Mouse (Mus musculus) spleen, adult 2 months (tissue): Measurements from ENCODE around the gene Faim2. TPM values are rescaled to one million over a fixed set of nuclear protein-coding genes. Genes with fewer than 3 reads are reported as not detected.

Source experiments
- DNase-seq, 2 experiments: peaks; one replicate each; pipeline versions ENCODE4 v3.0.0 to v3.0.0-alpha.2; 2012 to 2021; ENCODE audit warnings: low spot score in 2 of 2, low read depth in 1 of 2
- H3K27ac ChIP-seq: fragments of 200-500 bp; 2 replicates; pipeline ENCODE4 v1.5.1; 2012; ENCODE audit warnings: low read length, inconsistent platforms; ENCODE audit not compliant: insufficient read depth
- H3K27me3 ChIP-seq: fragments of 200-500 bp; 2 replicates; pipeline ENCODE4 v1.6.1; 2012; ENCODE audit warnings: mild to moderate bottlenecking, moderate library complexity, low read length, inconsistent platforms; ENCODE audit not compliant: control insufficient read depth, insufficient read depth
- H3K36me3 ChIP-seq: fragments of 200-500 bp; 2 replicates; pipeline ENCODE4 v1.6.1; 2012; ENCODE audit warnings: mild to moderate bottlenecking, low read length, inconsistent platforms; ENCODE audit not compliant: control insufficient read depth, insufficient read depth
- H3K4me1 ChIP-seq: fragments of 200-500 bp; 2 replicates; pipeline ENCODE4 v1.6.1; 2011; ENCODE audit warnings: inconsistent platforms; ENCODE audit not compliant: control insufficient read depth, insufficient read depth, insufficient read length
- H3K4me3 ChIP-seq: fragments of 200-500 bp; 2 replicates; pipeline ENCODE4 v1.5.1; 2011; ENCODE audit warnings: mild to moderate bottlenecking, inconsistent platforms; ENCODE audit not compliant: insufficient read depth, insufficient read length; ENCODE audit errors: extremely low read depth
- CTCF ChIP-seq: fragments of 200-500 bp; IDR thresholded peaks from 2 replicates; pipeline ENCODE4 v1.5.1; 2011; ENCODE audit warnings: mild to moderate bottlenecking, inconsistent platforms; ENCODE audit not compliant: insufficient read depth, insufficient read length, insufficient replicate concordance; ENCODE audit errors: extremely low read depth
- POLR2A ChIP-seq: fragments of 200-500 bp; IDR thresholded peaks from 2 replicates; pipeline ENCODE4 v1.6.1; 2011; ENCODE audit warnings: low read depth, low read length, inconsistent platforms
- WGBS: fragments of 180-500 bp; shearing (Covaris S2); methylation state at CpG from one replicate; pipeline ENCODE4 v1.1.7; 2018; 5-methylcytosine and 5-hydroxymethylcytosine counted together
- polyA plus RNA-seq: library from polyadenylated mRNA; depleted of rRNA; stranded (reverse); fragments of >200 nt; gene quantifications from 2 replicates; pipeline ENCODE4 v1.2.3, GENCODE M21; 2012

Gene Faim2
- polyA plus RNA-seq, 1 experiment, result 0.06 TPM

GRCm38 (mm10) chr15:99469736-99470135 lies 58.2 kb downstream of the Faim2 start:
- 93% methylated on average over 4 of the region's 4 CpGs for WGBS
- no peaks in the 10 kb centered on the region for H3K27me3 ChIP-seq
- no peak overlapping the region for H3K27ac ChIP-seq
- H3K4me1 ChIP-seq, result peaks cover 3% of the 10 kb centered on the region; the same call in 1 of the 2 replicates
- no peak for DNase-seq
- H3K36me3 ChIP-seq, result no peaks in the 10 kb centered on the region
- TF ChIP-seq POLR2A (no peak), CTCF (no peak)
- H3K4me3 ChIP-seq, result no peak overlapping the region

GRCm38 (mm10) chr15:99469067-99469466 lies 58.9 kb downstream of the Faim2 start:
- peak; percentile 32 to 42 for DNase-seq
- H3K27me3 ChIP-seq, result no peaks in the 10 kb centered on the region
- TF ChIP-seq POLR2A, result no peak
- TF ChIP-seq CTCF, result no peak
- H3K36me3 ChIP-seq, result no peaks in the 10 kb centered on the region
- no peak overlapping the region for H3K4me3 ChIP-seq
- H3K27ac ChIP-seq, result no peak overlapping the region
- WGBS, result 35% methylated on average over 3 of the region's 3 CpGs
- H3K4me1 ChIP-seq, result peaks cover 3% of the 10 kb centered on the region; the same call in 1 of the 2 replicates

- H3K36me3 ChIP-seq, result no peaks in the 10 kb centered on the region
- no peak overlapping the region for H3K4me3 ChIP-seq
- H3K27me3 ChIP-seq, result no peaks in the 10 kb centered on the region
- no peak for TF ChIP-seq POLR2A
- no peak for TF ChIP-seq CTCF
- H3K27ac ChIP-seq, result no peak overlapping the region
- H3K4me1 ChIP-seq, result peaks cover 3% of the 10 kb centered on the region; the same call in 1 of the 2 replicates
- DNase-seq, result no peak
- 89% methylated on average over 13 of the region's 13 CpGs for WGBS
Measured at GRCm38 (mm10) chr15:99463194-99463593, 64.8 kb downstream of the Faim2 start.

- under 1% methylated on average over 45 of the region's 45 CpGs for WGBS
- H3K27ac ChIP-seq, result peak within 1 kb of the TSS; percentile 71
- H3K36me3 ChIP-seq, result no peaks in the 10 kb centered on the region
- peak; percentile 72 to 84 for DNase-seq
- H3K4me3 ChIP-seq, result peak within 1 kb of the TSS; percentile 73
- H3K27me3 ChIP-seq, result no peaks in the 10 kb centered on the region
- no peak for TF ChIP-seq POLR2A
- TF ChIP-seq CTCF, result no peak
- H3K4me1 ChIP-seq, result peaks cover 4% of the 10 kb centered on the region; the same call in 1 of the 2 replicates
Measured at GRCm38 (mm10) chr15:99457606-99458401, 70.2 kb downstream of the Faim2 start, which contains the start of gene Nckap5l. Gene Nckap5l, minus strand, starts transcription at chr15:99457748.

- Histone ChIP-seq H3K27ac (no peak overlapping the region; the same call in 1 of the 2 replicates), H3K4me3 (peak overlapping the region; percentile 73), H3K4me1 (peaks cover 4% of the 10 kb centered on the region; the same call in 1 of the 2 replicates), H3K36me3 (no peaks in the 10 kb centered on the region), H3K27me3 (no peaks in the 10 kb centered on the region)
- 2% methylated on average over 42 of the region's 43 CpGs for WGBS
- peak in 1 of 2 experiments; percentile 27 for DNase-seq
- TF ChIP-seq CTCF (no peak), POLR2A (no peak)
Measured at GRCm38 (mm10) chr15:99456963-99457605, 70.9 kb downstream of the Faim2 start.

- DNase-seq, result no peak
- Histone ChIP-seq H3K4me1 (peaks cover 4% of the 10 kb centered on the region; the same call in 1 of the 2 replicates), H3K27ac (no peak overlapping the region; the same call in 1 of the 2 replicates), H3K4me3 (peak overlapping the region; percentile 73; the same call in 1 of the 2 replicates), H3K36me3 (no peaks in the 10 kb centered on the region), H3K27me3 (no peaks in the 10 kb centered on the region)
- TF ChIP-seq CTCF (no peak), POLR2A (no peak)
- 40% methylated on average over 7 of the region's 7 CpGs for WGBS
Measured at GRCm38 (mm10) chr15:99456338-99456962, 71.5 kb downstream of the Faim2 start.

GRCm38 (mm10) chr15:99455415-99455814 lies 72.5 kb downstream of the Faim2 start:
- H3K27me3 ChIP-seq, result no peaks in the 10 kb centered on the region
- H3K36me3 ChIP-seq, result no peaks in the 10 kb centered on the region
- no peak for TF ChIP-seq CTCF
- no peak for TF ChIP-seq POLR2A
- H3K4me1 ChIP-seq, result peaks cover 4% of the 10 kb centered on the region; the same call in 1 of the 2 replicates
- no peak overlapping the region for H3K4me3 ChIP-seq
- no peak for DNase-seq
- no peak overlapping the region for H3K27ac ChIP-seq
- 92% methylated on average over 3 of the region's 3 CpGs for WGBS
